Mouse (Mus musculus): Measurements from ENCODE around the gene Oas1f. TPM values are rescaled to one million over a fixed set of nuclear protein-coding genes. Genes with fewer than 3 reads are reported as not detected.
A peak's percentile ranks its signal among the peaks of the same experiment; 100 is the strongest.

Oas1f gene
- polyA plus RNA-seq, 1 experiment from 2014 or later: not detected

- H3K4me3 ChIP-seq (ENCODE audit: low read depth, low read length): no peak overlapping the region
- H3K27ac ChIP-seq (ENCODE audit: low read depth): no peak overlapping the region
- no peak for ATAC-seq (replicated peaks; ENCODE audit: low FRiP score, low TSS enrichment, low read depth)
- no peak overlapping the region for H3K4me2 ChIP-seq (ENCODE audit: low read length)
- no peak for DNase-seq (ENCODE audit: low spot score)
- H3K9ac ChIP-seq (ENCODE audit: low read length): no peak overlapping the region
- WGBS: 73% methylated on average over 3 of the region's 3 CpGs
- H3K9me3 ChIP-seq (ENCODE audit: control insufficient read depth, low read length): peaks cover 10% of the 10 kb centered on the region; the same call in 1 of the 2 replicates
- no peaks in the 10 kb centered on the region for H3K36me3 ChIP-seq (ENCODE audit: control insufficient read depth, insufficient read depth, low read length)
- H3K27me3 ChIP-seq (replicated peaks; ENCODE audit: control insufficient read depth, insufficient read depth, low read length): no peaks in the 10 kb centered on the region
- H3K4me1 ChIP-seq (replicated peaks; ENCODE audit: control insufficient read depth, insufficient read depth, low read length): peaks cover 5% of the 10 kb centered on the region
Measured at GRCm38 (mm10) chr5:120815949-120816348, 31.2 kb upstream of the Oas1f start.

GRCm38 (mm10) chr5:120818999-120819398 is 28.2 kb upstream of the Oas1f start:
- Histone ChIP-seq H3K36me3 (ENCODE audit: control insufficient read depth, insufficient read depth, low read length) (no peaks in the 10 kb centered on the region), H3K9ac (ENCODE audit: low read length) (no peak overlapping the region), H3K4me2 (ENCODE audit: low read length) (no peak overlapping the region), H3K27me3 (replicated peaks; ENCODE audit: control insufficient read depth, insufficient read depth, low read length) (no peaks in the 10 kb centered on the region), H3K4me1 (replicated peaks; ENCODE audit: control insufficient read depth, insufficient read depth, low read length) (no peaks in the 10 kb centered on the region), H3K4me3 (ENCODE audit: low read depth, low read length) (no peak overlapping the region), H3K9me3 (ENCODE audit: control insufficient read depth, low read length) (peaks cover 10% of the 10 kb centered on the region; the same call in 1 of the 2 replicates), H3K27ac (ENCODE audit: low read depth) (no peak overlapping the region)
- DNase-seq (ENCODE audit: low spot score): no peak
- ATAC-seq (replicated peaks; ENCODE audit: low FRiP score, low TSS enrichment, low read depth): no peak

GRCm38 (mm10) chr5:120831031-120831430 is 16.1 kb upstream of the Oas1f start:
- Histone ChIP-seq H3K4me3 (ENCODE audit: low read depth, low read length) (no peak overlapping the region), H3K27ac (ENCODE audit: low read depth) (no peak overlapping the region), H3K9me3 (ENCODE audit: control insufficient read depth, low read length) (no peaks in the 10 kb centered on the region), H3K9ac (ENCODE audit: low read length) (no peak overlapping the region), H3K4me2 (ENCODE audit: low read length) (no peak overlapping the region), H3K36me3 (ENCODE audit: control insufficient read depth, insufficient read depth, low read length) (no peaks in the 10 kb centered on the region), H3K27me3 (replicated peaks; ENCODE audit: control insufficient read depth, insufficient read depth, low read length) (0 out of 2 replicates have a peak, but pooled peaks cover 2% of the 10 kb centered on the region), H3K4me1 (replicated peaks; ENCODE audit: control insufficient read depth, insufficient read depth, low read length) (no peaks in the 10 kb centered on the region)
- WGBS: 88% methylated on average over 4 of the region's 4 CpGs
- ATAC-seq (replicated peaks; ENCODE audit: low FRiP score, low TSS enrichment, low read depth): no peak
- DNase-seq (ENCODE audit: low spot score): no peak

- Histone ChIP-seq H3K9ac (ENCODE audit: low read length) (no peak overlapping the region), H3K4me3 (ENCODE audit: low read depth, low read length) (no peak overlapping the region), H3K36me3 (ENCODE audit: control insufficient read depth, insufficient read depth, low read length) (no peaks in the 10 kb centered on the region), H3K4me2 (ENCODE audit: low read length) (no peak overlapping the region), H3K27ac (ENCODE audit: low read depth) (no peak overlapping the region), H3K27me3 (replicated peaks; ENCODE audit: control insufficient read depth, insufficient read depth, low read length) (0 out of 2 replicates have a peak, but pooled peaks cover 2% of the 10 kb centered on the region), H3K9me3 (ENCODE audit: control insufficient read depth, low read length) (no peaks in the 10 kb centered on the region), H3K4me1 (replicated peaks; ENCODE audit: control insufficient read depth, insufficient read depth, low read length) (no peaks in the 10 kb centered on the region)
- 12% methylated on average over 17 of the region's 17 CpGs for WGBS
- ATAC-seq (replicated peaks; ENCODE audit: low FRiP score, low TSS enrichment, low read depth) (no peak), DNase-seq (ENCODE audit: low spot score) (peak; percentile 52)
Measured at GRCm38 (mm10) chr5:120833335-120834280, 13.6 kb upstream of the Oas1f start.

- Histone ChIP-seq H3K27me3 (replicated peaks; ENCODE audit: control insufficient read depth, insufficient read depth, low read length) (0 out of 2 replicates have a peak, but pooled peaks cover 2% of the 10 kb centered on the region), H3K4me1 (replicated peaks; ENCODE audit: control insufficient read depth, insufficient read depth, low read length) (no peaks in the 10 kb centered on the region), H3K4me2 (ENCODE audit: low read length) (no peak overlapping the region), H3K9me3 (ENCODE audit: control insufficient read depth, low read length) (no peaks in the 10 kb centered on the region), H3K4me3 (ENCODE audit: low read depth, low read length) (no peak overlapping the region), H3K36me3 (ENCODE audit: control insufficient read depth, insufficient read depth, low read length) (no peaks in the 10 kb centered on the region), H3K27ac (ENCODE audit: low read depth) (no peak overlapping the region), H3K9ac (ENCODE audit: low read length) (no peak overlapping the region)
- DNase-seq (ENCODE audit: low spot score) (peak; percentile 75), ATAC-seq (replicated peaks; ENCODE audit: low FRiP score, low TSS enrichment, low read depth) (no peak)
- 8% methylated on average over 8 of the region's 8 CpGs for WGBS
Measured at GRCm38 (mm10) chr5:120836731-120837585, 10.2 kb upstream of the Oas1f start.

GRCm38 (mm10) chr5:120844713-120845112 is 2.5 kb upstream of the Oas1f start:
- 67% methylated on average over 3 of the region's 3 CpGs for WGBS
- Histone ChIP-seq H3K27ac (ENCODE audit: low read depth) (no peak overlapping the region), H3K4me1 (replicated peaks; ENCODE audit: control insufficient read depth, insufficient read depth, low read length) (no peaks in the 10 kb centered on the region), H3K36me3 (ENCODE audit: control insufficient read depth, insufficient read depth, low read length) (no peaks in the 10 kb centered on the region), H3K27me3 (replicated peaks; ENCODE audit: control insufficient read depth, insufficient read depth, low read length) (no peaks in the 10 kb centered on the region), H3K9ac (ENCODE audit: low read length) (no peak overlapping the region), H3K4me3 (ENCODE audit: low read depth, low read length) (no peak overlapping the region), H3K4me2 (ENCODE audit: low read length) (no peak overlapping the region), H3K9me3 (ENCODE audit: control insufficient read depth, low read length) (no peaks in the 10 kb centered on the region)
- no peak for ATAC-seq (replicated peaks; ENCODE audit: low FRiP score, low TSS enrichment, low read depth)
- no peak for DNase-seq (ENCODE audit: low spot score)

- ATAC-seq (replicated peaks; ENCODE audit: low FRiP score, low TSS enrichment, low read depth): no peak
Measured at GRCm38 (mm10) chr5:120849601-120850136, 2.5 kb downstream of the Oas1f start.

GRCm38 (mm10) chr5:120859241-120859640 is 12.1 kb downstream of the Oas1f start:
- 90% methylated on average over 2 of the region's 2 CpGs for WGBS
- H3K4me1 ChIP-seq (replicated peaks; ENCODE audit: control insufficient read depth, insufficient read depth, low read length): no peaks in the 10 kb centered on the region
- H3K4me2 ChIP-seq (ENCODE audit: low read length): no peak overlapping the region
- 0 out of 2 replicates have a peak, but pooled peaks cover 3% of the 10 kb centered on the region for H3K9me3 ChIP-seq (ENCODE audit: control insufficient read depth, low read length)
- no peak overlapping the region for H3K4me3 ChIP-seq (ENCODE audit: low read depth, low read length)
- no peak overlapping the region for H3K27ac ChIP-seq (ENCODE audit: low read depth)
- no peak for DNase-seq (ENCODE audit: low spot score)
- H3K36me3 ChIP-seq (ENCODE audit: control insufficient read depth, insufficient read depth, low read length): no peaks in the 10 kb centered on the region
- ATAC-seq (replicated peaks; ENCODE audit: low FRiP score, low TSS enrichment, low read depth): no peak
- no peak overlapping the region for H3K9ac ChIP-seq (ENCODE audit: low read length)
- H3K27me3 ChIP-seq (replicated peaks; ENCODE audit: control insufficient read depth, insufficient read depth, low read length): no peaks in the 10 kb centered on the region

More at GRCm38 (mm10) chr5:120849601-120850136, 2.5 kb downstream of the Oas1f start:
- Histone ChIP-seq H3K4me3 (ENCODE audit: low read depth, low read length) (no peak overlapping the region), H3K9me3 (ENCODE audit: control insufficient read depth, low read length) (0 out of 2 replicates have a peak, but pooled peaks cover 5% of the 10 kb centered on the region), H3K4me1 (replicated peaks; ENCODE audit: control insufficient read depth, insufficient read depth, low read length) (no peaks in the 10 kb centered on the region), H3K36me3 (ENCODE audit: control insufficient read depth, insufficient read depth, low read length) (no peaks in the 10 kb centered on the region), H3K27me3 (replicated peaks; ENCODE audit: control insufficient read depth, insufficient read depth, low read length) (no peaks in the 10 kb centered on the region), H3K27ac (ENCODE audit: low read depth) (no peak overlapping the region), H3K9ac (ENCODE audit: low read length) (no peak overlapping the region), H3K4me2 (ENCODE audit: low read length) (no peak overlapping the region)
- WGBS: 64% methylated on average over 3 of the region's 3 CpGs
- DNase-seq (ENCODE audit: low spot score): no peak
